Mouse (Mus musculus): Measurements from ENCODE around the gene Btbd9. TPM values are rescaled to one million over a fixed set of nuclear protein-coding genes. Genes with fewer than 3 reads are reported as not detected.

Gene Btbd9
- polyA plus RNA-seq, 1 experiment from 2014 or later = 164 TPM

DNA sequence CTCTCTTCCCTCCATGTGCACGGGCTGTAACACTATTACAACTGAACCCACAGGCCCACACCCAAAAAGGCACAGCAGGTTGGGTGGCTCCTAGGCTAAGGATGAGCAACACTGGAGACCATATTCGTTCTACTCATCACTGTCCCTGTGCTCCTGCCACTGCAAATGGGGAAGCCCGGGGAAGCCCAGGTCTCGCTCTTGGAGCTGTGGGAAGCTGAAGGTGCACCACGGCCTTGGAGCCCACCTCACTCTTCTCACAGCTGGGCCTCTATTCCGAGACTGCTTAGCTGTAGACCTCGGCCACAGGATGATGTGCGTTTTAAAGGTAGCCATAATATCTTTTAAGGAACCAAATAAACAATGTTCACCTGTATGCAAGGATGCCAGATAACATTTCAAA lies 60.9 kb downstream of the Btbd9 start:
- ATAC-seq = no peak
- Histone ChIP-seq H3K4me1 (ENCODE audit: control insufficient read depth, insufficient read depth, low read length) (no peaks in the 10 kb centered on the region), H3K36me3 (ENCODE audit: control insufficient read depth, insufficient read depth, low read length) (no peaks in the 10 kb centered on the region), H3K27ac (ENCODE audit: low read length) (no peak overlapping the region), H3K4me3 (ENCODE audit: low read depth, low read length) (no peak overlapping the region), H3K9ac (ENCODE audit: low read depth, low read length) (no peak overlapping the region), H3K27me3 (ENCODE audit: control insufficient read depth, insufficient read depth, low read depth, low read length) (no peaks in the 10 kb centered on the region), H3K9me3 (replicated peaks; ENCODE audit: control insufficient read depth, low read length, poor library complexity, severe bottlenecking) (no peaks in the 10 kb centered on the region), H3K4me2 (ENCODE audit: low read length) (no peak overlapping the region)
- WGBS = 96% methylated on average over 8 of the region's 8 CpGs

- Histone ChIP-seq H3K4me1 (ENCODE audit: control insufficient read depth, insufficient read depth, low read length) (no peaks in the 10 kb centered on the region), H3K4me2 (ENCODE audit: low read length) (no peak overlapping the region), H3K9me3 (replicated peaks; ENCODE audit: control insufficient read depth, low read length, poor library complexity, severe bottlenecking) (no peaks in the 10 kb centered on the region), H3K27me3 (ENCODE audit: control insufficient read depth, insufficient read depth, low read depth, low read length) (no peaks in the 10 kb centered on the region), H3K27ac (ENCODE audit: low read length) (no peak overlapping the region), H3K9ac (ENCODE audit: low read depth, low read length) (no peak overlapping the region), H3K4me3 (ENCODE audit: low read depth, low read length) (no peak overlapping the region), H3K36me3 (ENCODE audit: control insufficient read depth, insufficient read depth, low read length) (no peaks in the 10 kb centered on the region)
- WGBS = 93% methylated on average over 9 of the region's 9 CpGs
- no peak for ATAC-seq
These were observed 63.3 kb downstream of the Btbd9 start for GRCm38 (mm10) chr17:30513034-30513433.

- no peak overlapping the region for H3K4me3 ChIP-seq (ENCODE audit: low read depth, low read length)
- no peaks in the 10 kb centered on the region for H3K9me3 ChIP-seq (replicated peaks; ENCODE audit: control insufficient read depth, low read length, poor library complexity, severe bottlenecking)
- H3K4me2 ChIP-seq (ENCODE audit: low read length) = no peak overlapping the region
- no peak overlapping the region for H3K27ac ChIP-seq (ENCODE audit: low read length)
- no peak for ATAC-seq
- H3K9ac ChIP-seq (ENCODE audit: low read depth, low read length) = no peak overlapping the region
- H3K36me3 ChIP-seq (ENCODE audit: control insufficient read depth, insufficient read depth, low read length) = no peaks in the 10 kb centered on the region
- 92% methylated on average over 7 of the region's 7 CpGs for WGBS
- no peaks in the 10 kb centered on the region for H3K27me3 ChIP-seq (ENCODE audit: control insufficient read depth, insufficient read depth, low read depth, low read length)
- no peaks in the 10 kb centered on the region for H3K4me1 ChIP-seq (ENCODE audit: control insufficient read depth, insufficient read depth, low read length)
These were observed 63.8 kb downstream of the Btbd9 start for GRCm38 (mm10) chr17:30512531-30512930.

- Histone ChIP-seq H3K27me3 (ENCODE audit: control insufficient read depth, insufficient read depth, low read depth, low read length) (no peaks in the 10 kb centered on the region), H3K4me3 (ENCODE audit: low read depth, low read length) (no peak overlapping the region), H3K9ac (ENCODE audit: low read depth, low read length) (no peak overlapping the region), H3K9me3 (replicated peaks; ENCODE audit: control insufficient read depth, low read length, poor library complexity, severe bottlenecking) (no peaks in the 10 kb centered on the region), H3K27ac (ENCODE audit: low read length) (no peak overlapping the region), H3K36me3 (ENCODE audit: control insufficient read depth, insufficient read depth, low read length) (no peaks in the 10 kb centered on the region), H3K4me1 (ENCODE audit: control insufficient read depth, insufficient read depth, low read length) (peaks cover 5% of the 10 kb centered on the region), H3K4me2 (ENCODE audit: low read length) (no peak overlapping the region)
- 73% methylated on average over 4 of the region's 4 CpGs for WGBS
- ATAC-seq = no peak
These were observed 64.3 kb downstream of the Btbd9 start for GRCm38 (mm10) chr17:30512007-30512406.

- H3K27ac ChIP-seq (ENCODE audit: low read length) = no peak overlapping the region
- H3K27me3 ChIP-seq (ENCODE audit: control insufficient read depth, insufficient read depth, low read depth, low read length) = no peaks in the 10 kb centered on the region
- H3K36me3 ChIP-seq (ENCODE audit: control insufficient read depth, insufficient read depth, low read length) = no peaks in the 10 kb centered on the region
- no peak overlapping the region for H3K9ac ChIP-seq (ENCODE audit: low read depth, low read length)
- no peak overlapping the region for H3K4me3 ChIP-seq (ENCODE audit: low read depth, low read length)
- 80% methylated on average over 6 of the region's 6 CpGs for WGBS
- H3K4me1 ChIP-seq (ENCODE audit: control insufficient read depth, insufficient read depth, low read length) = peaks cover 7% of the 10 kb centered on the region
- no peak overlapping the region for H3K4me2 ChIP-seq (ENCODE audit: low read length)
- ATAC-seq = no peak
- H3K9me3 ChIP-seq (replicated peaks; ENCODE audit: control insufficient read depth, low read length, poor library complexity, severe bottlenecking) = no peaks in the 10 kb centered on the region
These were observed 64.9 kb downstream of the Btbd9 start for GRCm38 (mm10) chr17:30511399-30511798.

- 61% methylated on average over 6 of the region's 6 CpGs for whole genome bisulfite sequencing
- H3K4me2 ChIP-seq (ENCODE audit: low read length) = no peak overlapping the region
- no peak for ATAC-seq
- no peak overlapping the region for H3K27ac ChIP-seq (ENCODE audit: low read length)
- peaks cover 7% of the 10 kb centered on the region for H3K4me1 ChIP-seq (ENCODE audit: control insufficient read depth, insufficient read depth, low read length)
- no peak overlapping the region for H3K4me3 ChIP-seq (ENCODE audit: low read depth, low read length)
- H3K36me3 ChIP-seq (ENCODE audit: control insufficient read depth, insufficient read depth, low read length) = no peaks in the 10 kb centered on the region
- H3K9me3 ChIP-seq (replicated peaks; ENCODE audit: control insufficient read depth, low read length, poor library complexity, severe bottlenecking) = no peaks in the 10 kb centered on the region
- no peak overlapping the region for H3K9ac ChIP-seq (ENCODE audit: low read depth, low read length)
- no peaks in the 10 kb centered on the region for H3K27me3 ChIP-seq (ENCODE audit: control insufficient read depth, insufficient read depth, low read depth, low read length)
These were observed 66.1 kb downstream of the Btbd9 start for GRCm38 (mm10) chr17:30510171-30510570.

- Histone ChIP-seq H3K4me2 (ENCODE audit: low read length) (no peak overlapping the region), H3K27me3 (ENCODE audit: control insufficient read depth, insufficient read depth, low read depth, low read length) (no peaks in the 10 kb centered on the region), H3K4me3 (ENCODE audit: low read depth, low read length) (no peak overlapping the region), H3K36me3 (ENCODE audit: control insufficient read depth, insufficient read depth, low read length) (no peaks in the 10 kb centered on the region; the same call in 1 of the 2 replicates), H3K4me1 (ENCODE audit: control insufficient read depth, insufficient read depth, low read length) (peaks cover 7% of the 10 kb centered on the region), H3K9me3 (replicated peaks; ENCODE audit: control insufficient read depth, low read length, poor library complexity, severe bottlenecking) (no peaks in the 10 kb centered on the region), H3K9ac (ENCODE audit: low read depth, low read length) (no peak overlapping the region), H3K27ac (ENCODE audit: low read length) (no peak overlapping the region)
- WGBS = 94% methylated on average over 6 of the region's 6 CpGs
- ATAC-seq = no peak
These were observed 66.6 kb downstream of the Btbd9 start for GRCm38 (mm10) chr17:30509646-30510045.

DNA sequence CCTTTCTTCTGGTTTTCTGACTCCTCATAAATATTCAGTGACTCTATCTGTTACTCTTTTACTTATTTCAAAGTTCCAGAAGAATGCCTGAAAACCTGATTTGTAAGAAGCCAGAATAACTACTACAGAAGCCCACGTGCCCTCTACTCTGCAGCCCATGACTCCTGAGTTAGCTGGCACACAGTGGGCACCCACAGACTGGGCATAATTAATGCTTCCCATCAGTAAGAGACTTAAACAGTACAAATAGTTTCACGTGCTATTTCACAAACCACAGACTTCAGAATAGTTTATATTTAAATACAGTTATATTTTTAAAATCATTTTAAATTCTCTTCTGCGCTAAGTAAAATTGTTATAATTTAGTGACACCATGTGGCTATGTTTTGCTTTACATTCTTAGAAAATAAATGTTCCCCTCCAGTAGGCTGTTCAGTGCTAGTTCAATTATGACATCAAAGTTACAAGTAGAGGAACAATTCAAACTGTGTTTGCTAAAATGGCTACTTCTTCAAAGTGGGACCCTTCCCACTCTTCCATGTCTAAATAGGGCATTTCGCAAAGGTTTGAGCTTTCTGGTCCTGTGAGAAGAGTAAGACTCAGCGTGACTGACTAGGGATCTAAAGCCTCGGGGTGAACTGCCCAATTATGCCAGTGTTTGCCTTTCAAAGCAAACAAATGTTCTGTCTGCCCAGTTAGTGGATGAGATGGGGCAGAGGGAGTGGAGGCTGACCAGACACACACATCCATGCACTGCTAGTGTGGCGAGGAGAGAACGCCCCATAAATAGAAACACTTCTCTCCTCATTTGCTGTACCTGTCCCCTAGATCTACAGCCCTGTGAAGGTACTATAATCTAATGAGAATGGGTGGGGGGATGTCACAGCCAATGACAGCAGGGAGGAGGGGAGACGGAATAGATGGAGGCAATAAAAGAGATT lies 68.4 kb downstream of the Btbd9 start:
- Histone ChIP-seq H3K4me1 (ENCODE audit: control insufficient read depth, insufficient read depth, low read length) (peaks cover 7% of the 10 kb centered on the region), H3K9ac (ENCODE audit: low read depth, low read length) (no peak overlapping the region), H3K4me3 (ENCODE audit: low read depth, low read length) (no peak overlapping the region), H3K27me3 (ENCODE audit: control insufficient read depth, insufficient read depth, low read depth, low read length) (no peaks in the 10 kb centered on the region), H3K4me2 (ENCODE audit: low read length) (no peak overlapping the region), H3K9me3 (replicated peaks; ENCODE audit: control insufficient read depth, low read length, poor library complexity, severe bottlenecking) (no peaks in the 10 kb centered on the region), H3K27ac (ENCODE audit: low read length) (no peak overlapping the region; the same call in 1 of the 2 replicates), H3K36me3 (ENCODE audit: control insufficient read depth, insufficient read depth, low read length) (peaks cover 2% of the 10 kb centered on the region; the same call in 1 of the 2 replicates)
- 55% methylated on average over 9 of the region's 9 CpGs for WGBS
- ATAC-seq = no peak

DNA sequence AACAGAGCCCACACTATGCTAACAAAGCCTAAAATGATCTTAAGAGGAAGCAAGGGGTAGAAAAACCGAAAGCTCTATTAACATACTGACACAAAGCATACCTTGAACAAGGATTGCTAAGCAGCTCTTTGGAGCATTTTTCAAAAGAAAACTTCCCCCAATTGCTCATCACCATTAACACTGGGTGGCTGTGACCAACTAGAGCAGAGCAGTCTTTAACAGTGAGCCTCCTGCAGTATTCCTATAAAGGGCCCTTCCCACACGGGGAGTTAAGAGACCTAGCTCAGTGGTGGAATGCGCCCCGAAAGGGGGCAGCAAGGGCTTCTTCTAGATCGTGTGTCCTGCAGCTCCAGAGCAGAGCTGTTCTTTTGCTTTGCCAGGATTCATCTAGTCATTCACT lies 69.4 kb downstream of the Btbd9 start:
- Histone ChIP-seq H3K9ac (ENCODE audit: low read depth, low read length) (peak overlapping the region; percentile 11; the same call in 1 of the 2 replicates), H3K9me3 (replicated peaks; ENCODE audit: control insufficient read depth, low read length, poor library complexity, severe bottlenecking) (no peaks in the 10 kb centered on the region), H3K27ac (ENCODE audit: low read length) (peak overlapping the region; percentile 49; the same call in 1 of the 2 replicates), H3K27me3 (ENCODE audit: control insufficient read depth, insufficient read depth, low read depth, low read length) (no peaks in the 10 kb centered on the region), H3K4me2 (ENCODE audit: low read length) (no peak overlapping the region), H3K4me3 (ENCODE audit: low read depth, low read length) (no peak overlapping the region), H3K4me1 (ENCODE audit: control insufficient read depth, insufficient read depth, low read length) (peaks cover 7% of the 10 kb centered on the region), H3K36me3 (ENCODE audit: control insufficient read depth, insufficient read depth, low read length) (peaks cover 2% of the 10 kb centered on the region; the same call in 1 of the 2 replicates)
- WGBS = 18% methylated on average over 5 of the region's 5 CpGs
- no peak for ATAC-seq
